17 mouse cellular contexts compared by ENCODE assay signal in the genomic region with DNA sequence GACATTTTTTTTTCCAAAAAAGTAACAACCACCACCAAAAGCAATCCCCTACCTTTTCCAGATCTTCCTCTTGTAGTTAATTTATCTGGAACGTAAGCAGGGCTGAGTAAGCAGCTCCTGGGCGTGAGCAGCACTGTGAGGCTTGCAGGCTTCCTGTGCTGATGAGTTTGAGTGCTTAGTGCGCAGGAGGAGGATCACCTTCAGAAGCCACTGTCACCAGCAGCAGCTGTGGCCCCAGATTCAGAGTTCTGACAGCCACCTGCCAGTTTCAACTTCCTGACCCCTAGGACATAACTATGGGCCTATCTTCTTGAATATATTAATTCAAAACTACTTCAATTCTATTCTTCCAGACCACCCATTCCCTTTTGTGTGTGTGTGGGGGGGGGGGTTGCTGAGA. TPM values are rescaled to one million over a fixed set of nuclear protein-coding genes. Genes with fewer than 3 reads are reported as not detected.
A peak's percentile ranks its signal among the peaks of the same experiment; 100 is the strongest.
DNase-seq lines count a peak whose midpoint lies in the region; ATAC-seq and TF ChIP-seq lines count a peak whose summit lies in the region.
"Had no signal": no experiment of that assay in that cellular context is flagged by ENCODE, and none has a peak within 500 bp of the region (broad histone marks: within the 10 kb centered on the region; RNA-seq: fewer than 3 reads in every experiment).

No protein-coding gene starts in this region.

- peak; percentile 43 for DNase-seq in 416B (ENCODE audit: low read depth)
- DNase-seq in CD4-positive helper T cell, adult 2 months (ENCODE audit: low read depth, low spot score), result peak; percentile 76
- DNase-seq in thymus, adult 2 months, result peak; percentile 71
- no peak for DNase-seq in adrenal gland, postnatal 4 days (ENCODE audit: low spot score in 2 of 2)
- DNase-seq in hindbrain, embryonic 10.5 days (ENCODE audit: low spot score), result no peak
- no peak for DNase-seq in kidney, adult 8-10 months
- DNase-seq: cerebellum, adult 2 months; gastrocnemius, postnatal 10 days; heart, postnatal 36 days; kidney, postnatal 25 days; liver, embryonic 13.5 days; lung, postnatal 36 days had no signal

- H3K27ac ChIP-seq in thymus, adult 2 months (ENCODE audit: control insufficient read depth, insufficient read depth, low read length), result peak overlapping the region; percentile 80
- H3K27ac ChIP-seq in hindbrain, embryonic 10.5 days, result no peak overlapping the region
- H3K27ac ChIP-seq: limb, embryonic 10.5 days; liver, embryonic 13.5 days had no signal

- no peaks in the 10 kb centered on the region for H3K27me3 ChIP-seq in thymus, adult 2 months (ENCODE audit: control insufficient read depth, insufficient read depth, low read length)
- H3K27me3 ChIP-seq in hindbrain, embryonic 10.5 days (ENCODE audit: insufficient read depth, poor library complexity, severe bottlenecking), result no peaks in the 10 kb centered on the region
- H3K27me3 ChIP-seq: liver, embryonic 13.5 days had no signal

- no peaks in the 10 kb centered on the region for H3K9me3 ChIP-seq in hindbrain, embryonic 10.5 days
- H3K9me3 ChIP-seq: limb, embryonic 10.5 days; liver, embryonic 13.5 days had no signal

- H3K36me3 ChIP-seq in thymus, adult 2 months (ENCODE audit: control insufficient read depth, insufficient read depth, low read length), result no peaks in the 10 kb centered on the region
- H3K36me3 ChIP-seq in hindbrain, embryonic 10.5 days, result 0 out of 2 replicates have a peak, but pooled peaks cover 7% of the 10 kb centered on the region
- H3K36me3 ChIP-seq: liver, embryonic 13.5 days had no signal

- TF ChIP-seq POLR2A in thymus, adult 2 months (IDR thresholded peaks at IDR 0.05; ENCODE audit: control insufficient read depth, extremely low read depth, insufficient read depth, low read length, poor library complexity), result no peak

- H3K4me3 ChIP-seq in thymus, adult 2 months (ENCODE audit: control insufficient read depth, insufficient read depth, low read length), result no peak overlapping the region
- H3K4me3 ChIP-seq in hindbrain, embryonic 10.5 days, result no peak overlapping the region
- H3K4me3 ChIP-seq: limb, embryonic 10.5 days; liver, embryonic 13.5 days had no signal

- 3% methylated on average over 3 of the region's 3 CpGs for WGBS in thymus, adult 2 months
- WGBS in hindbrain, embryonic 10.5 days, result 80% methylated on average over 3 of the region's 3 CpGs

- peaks cover 13% of the 10 kb centered on the region for H3K4me1 ChIP-seq in thymus, adult 2 months (replicated peaks; ENCODE audit: control insufficient read depth, insufficient read depth, low read length)
- peaks cover 38% of the 10 kb centered on the region for H3K4me1 ChIP-seq in hindbrain, embryonic 10.5 days (replicated peaks)
- H3K4me1 ChIP-seq: limb, embryonic 10.5 days had no signal

- ATAC-seq in inflammation-experienced regulatory T-cells, adult 6 months, result peak; percentile 87
- ATAC-seq: forebrain, embryonic 14.5 days; intestine, embryonic 16.5 days; midbrain, embryonic 16.5 days had no signal

- TF ChIP-seq CTCF in thymus, adult 2 months (IDR thresholded peaks at IDR 0.05; ENCODE audit: borderline replicate concordance, control insufficient read depth, extremely low read depth, insufficient read depth, low read length, poor library complexity), result no peak

RNA-seq across cellular contexts. Expression of a gene that starts 23.4 kb away (rescaled TPM):
- 100 to 1,000 TPM; 243 to 360 (median 322) TPM for polyA plus RNA-seq in inflammation-experienced regulatory T-cells, adult 6 months (2017; shearing (Covaris generic))
- polyA plus RNA-seq in thymus, adult 2 months (2012; rRNA removed), result 122 and 127 TPM in 2 replicates
- total RNA-seq in adrenal gland, postnatal 4 days (2021), result 10 to 100 TPM; 34.8 to 39.1 TPM
- 212 and 247 TPM in 2 replicates for polyA plus RNA-seq in hindbrain, embryonic 10.5 days (2016; fragmentation: Nextera tagmentation; extraction: Ambion mirVana)

Comparison
In these comparisons a context has a peak if more than half of its experiments do, and no peak if none do; other contexts are left out.
1. DNase-seq: peak in 416B (single experiment), CD4-positive helper T cell, adult 2 months (single experiment) and thymus, adult 2 months (single experiment); none in adrenal gland, postnatal 4 days (0 of 2), hindbrain, embryonic 10.5 days (single experiment) and kidney, adult 8-10 months (0 of 2).